Mouse (Mus musculus): Measurements from ENCODE around the gene Pth2. TPM values are rescaled to one million over a fixed set of nuclear protein-coding genes. Genes with fewer than 3 reads are reported as not detected.

Gene Pth2
- total RNA-seq, 2 experiments from 2014 or later, result not detected

DNA sequence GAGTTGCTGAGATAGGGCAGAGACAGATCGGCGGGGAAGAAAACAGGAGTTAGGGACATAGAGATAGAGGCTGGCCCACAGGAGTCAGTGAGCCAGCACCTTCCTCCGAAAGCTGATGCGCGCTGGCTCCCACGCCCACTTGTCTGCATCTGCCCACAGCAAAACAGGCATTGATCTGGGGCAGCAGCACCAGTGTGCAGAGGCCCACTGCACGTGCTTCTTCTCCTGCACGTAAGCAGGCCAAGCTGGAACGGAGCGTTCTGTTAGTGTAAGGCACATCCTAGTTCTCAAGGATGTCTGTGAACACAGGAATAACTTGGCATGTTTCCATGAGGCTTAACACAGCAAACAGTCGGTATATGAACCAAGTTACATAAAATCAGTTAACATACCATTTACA, 18.2 kb downstream of the Pth2 start:
- DNase-seq, result no peak

GRCm38 (mm10) chr7:45202654-45203053, 21.9 kb downstream of the Pth2 start:
- DNase-seq, result no peak

GRCm38 (mm10) chr7:45204380-45205143, 23.8 kb downstream of the Pth2 start, which contains the start of gene Ccdc155:
TSS of gene Ccdc155 (minus strand) at chr7:45204892.
- peak; percentile 79 for DNase-seq

GRCm38 (mm10) chr7:45208260-45208659, 27.5 kb downstream of the Pth2 start:
- no peak for DNase-seq

GRCm38 (mm10) chr7:45211070-45211469, 30.3 kb downstream of the Pth2 start:
- no peak for DNase-seq

DNA sequence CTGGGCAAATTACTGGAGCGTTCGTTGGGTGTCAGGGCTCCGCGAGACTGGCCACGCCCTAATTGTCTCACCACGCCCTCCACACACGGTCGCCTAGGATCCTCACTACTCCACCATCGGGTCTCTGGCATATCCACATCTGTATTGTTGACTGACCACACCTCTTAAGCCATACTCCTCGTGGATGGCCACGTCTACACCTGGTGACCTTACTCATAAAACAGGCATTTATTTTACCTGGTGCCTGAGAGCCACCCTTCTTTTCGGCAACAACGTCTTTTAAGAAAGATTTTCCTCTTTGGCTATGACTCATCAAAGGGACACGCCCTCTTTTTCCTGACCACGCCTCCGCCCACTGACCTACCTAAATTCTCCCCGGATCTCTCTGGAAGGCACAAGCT, 31.1 kb downstream of the Pth2 start, which contains the start of gene Dkkl1:
Gene Dkkl1 (minus strand): TSS at position 297 of the 401 bp plus-strand sequence.
- DNase-seq, result no peak

DNA sequence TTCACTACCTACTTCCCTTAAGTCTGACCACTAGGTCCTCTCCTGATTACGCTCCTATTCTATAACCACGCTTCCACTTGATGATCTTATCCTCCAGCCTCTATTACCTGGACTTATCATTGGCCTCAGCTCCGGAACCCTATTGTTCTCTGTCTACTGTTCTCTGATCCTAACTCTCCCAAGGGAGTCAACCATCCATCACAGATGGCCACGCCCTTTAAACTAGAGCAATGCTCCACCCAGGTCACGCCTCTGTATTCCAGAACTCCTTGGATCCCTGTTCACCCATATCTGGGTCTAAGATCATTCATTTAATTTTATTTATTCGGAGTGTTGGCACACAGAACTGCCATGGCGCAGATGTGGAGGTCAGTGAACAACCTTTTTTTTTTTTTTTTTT, 31.6 kb downstream of the Pth2 start:
- DNase-seq, result no peak

DNA sequence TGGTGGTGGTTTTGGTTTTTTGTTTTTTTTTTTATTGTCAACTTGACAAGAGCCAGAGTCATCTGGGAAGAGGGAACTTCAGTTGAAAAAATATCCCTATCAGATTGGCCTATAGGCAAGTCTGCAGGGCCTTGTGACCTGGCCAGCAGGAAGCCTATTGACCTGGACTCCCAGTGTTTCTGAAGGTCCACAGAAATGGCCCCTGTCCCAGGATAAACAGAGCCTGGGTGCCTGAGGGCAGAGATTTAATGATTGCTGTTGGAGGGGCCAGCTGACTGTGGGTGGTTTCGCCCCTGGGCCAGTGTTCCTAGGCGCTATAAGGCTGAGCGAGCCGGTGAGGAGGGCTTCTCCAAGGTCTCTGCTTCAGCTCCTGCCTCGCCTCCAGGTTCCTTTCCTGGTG, 32.9 kb downstream of the Pth2 start:
- no peak for DNase-seq

GRCm38 (mm10) chr7:45215673-45216441, 35.1 kb downstream of the Pth2 start, which contains the start of gene Tead2:
TSS of gene Tead2 (plus strand) at chr7:45215753.
- DNase-seq, result no peak

DNA sequence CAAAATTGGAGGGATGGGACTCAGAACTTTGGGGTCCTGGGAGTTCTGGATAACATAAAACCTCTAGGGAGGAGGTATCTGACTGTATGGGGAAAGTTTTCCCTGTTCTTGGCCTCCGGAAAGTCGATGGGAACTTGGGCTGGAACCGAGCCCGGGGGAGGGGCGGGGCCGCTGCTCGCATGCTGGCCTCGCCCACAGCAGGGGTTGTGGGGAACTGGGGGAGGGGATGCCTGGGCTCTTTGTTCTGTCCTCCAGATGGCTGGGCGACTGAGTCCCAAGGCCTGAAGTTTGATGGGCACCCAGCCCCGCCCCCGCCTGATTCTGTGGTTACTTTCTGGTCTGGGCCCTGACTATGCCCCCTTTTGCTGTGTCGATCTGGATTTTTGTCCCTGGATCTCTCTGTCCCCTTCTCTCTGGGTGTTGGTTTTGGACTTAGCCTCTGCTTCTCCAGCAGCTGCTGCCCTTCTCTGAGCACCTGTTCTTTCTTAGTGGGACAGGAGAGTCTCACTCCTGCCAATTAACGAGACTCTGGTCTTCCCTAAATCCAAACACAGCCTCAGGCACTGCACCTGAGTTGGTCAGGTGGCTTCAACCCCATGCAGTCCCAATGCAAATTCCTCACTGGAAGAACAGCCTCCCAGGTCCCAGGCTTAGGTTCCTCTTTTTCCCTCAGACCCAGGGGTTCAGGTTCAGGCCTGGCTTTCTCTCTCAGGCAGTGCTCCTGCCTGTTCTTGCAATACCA, 35.8 kb downstream of the Pth2 start:
- peak; percentile 49 for DNase-seq

GRCm38 (mm10) chr7:45221680-45222079, 40.9 kb downstream of the Pth2 start:
- DNase-seq, result no peak

GRCm38 (mm10) chr7:45224826-45225225, 44.0 kb downstream of the Pth2 start:
- DNase-seq, result no peak

DNA sequence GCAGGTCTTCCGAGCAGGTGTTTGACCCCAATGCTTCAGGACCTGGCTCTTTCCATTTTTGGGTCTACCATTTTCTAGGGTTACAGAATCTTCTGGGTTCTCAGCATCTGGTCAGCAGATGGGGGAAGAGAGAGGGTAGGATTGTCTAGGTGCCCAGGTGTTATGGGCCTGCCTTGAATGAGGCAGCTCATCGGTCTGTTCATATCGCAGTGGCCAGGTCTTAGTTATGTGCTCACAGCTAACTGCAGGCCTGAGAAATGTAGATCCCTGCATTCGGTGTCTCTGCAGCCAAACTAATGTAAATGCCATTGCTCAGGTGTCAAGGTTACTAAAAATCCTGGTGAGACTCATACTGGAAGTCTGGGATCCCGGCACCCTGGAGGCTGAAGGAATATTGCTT, 45.6 kb downstream of the Pth2 start:
- DNase-seq, result no peak

GRCm38 (mm10) chr7:45228548-45228947, 47.8 kb downstream of the Pth2 start:
- DNase-seq, result no peak

GRCm38 (mm10) chr7:45229046-45229445, 48.3 kb downstream of the Pth2 start:
- no peak for DNase-seq

DNA sequence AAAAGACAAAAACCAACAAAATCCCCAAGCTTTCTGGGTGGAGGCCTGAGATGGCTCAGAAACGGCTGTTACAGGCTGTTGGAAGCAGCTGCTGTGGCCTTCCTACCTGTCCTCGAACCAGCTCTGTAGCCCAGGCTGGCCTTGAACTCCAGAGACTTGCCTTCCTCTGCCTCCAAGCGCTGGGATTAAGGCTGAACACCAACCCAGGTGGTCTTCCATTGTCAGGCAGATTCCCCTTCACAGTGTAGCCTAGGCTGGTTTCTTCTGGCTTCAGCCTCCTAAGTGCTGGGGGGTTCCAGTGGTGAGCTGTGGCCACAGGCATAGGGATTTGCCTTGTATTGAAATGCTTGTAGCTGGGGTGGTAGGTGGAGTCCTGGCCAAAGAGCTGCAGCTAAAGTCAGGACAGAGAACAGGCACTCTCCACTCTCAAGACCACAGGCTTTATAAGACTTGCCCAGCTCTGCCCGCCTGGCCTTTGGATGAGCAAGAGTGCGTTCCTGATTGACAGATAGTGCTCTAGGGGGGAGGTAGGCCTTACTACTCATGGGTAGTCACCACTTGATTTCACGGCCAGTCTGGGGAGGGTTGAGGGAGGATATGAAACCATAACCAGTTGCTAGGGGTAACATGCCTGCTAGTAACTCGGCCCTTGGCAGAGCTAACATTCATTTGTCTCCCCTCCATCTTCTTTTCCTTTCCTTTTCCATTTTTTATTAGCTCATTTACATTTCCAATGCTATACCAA, 48.8 kb downstream of the Pth2 start:
- DNase-seq, result no peak

- DNase-seq, result no peak
Observed at GRCm38 (mm10) chr7:45231192-45231591, 50.4 kb downstream of the Pth2 start.

Data from gastrocnemius, postnatal 25 days (tissue).